Mouse (Mus musculus) MEL (cell line): ENCODE measurements around the gene Il17c. TPM values are rescaled to one million over a fixed set of nuclear protein-coding genes. Genes with fewer than 3 reads are reported as not detected.

Source experiments
- DNase-seq: peaks from one replicate; pipeline ENCODE4 v3.0.0; 2011; ENCODE audit warnings: low read depth, low spot score
- H3K27ac ChIP-seq: 2 replicates; pipeline ENCODE4 v1.5.1; 2012; ENCODE audit warnings: low read depth, mild to moderate bottlenecking, control low read depth, low read length, moderate library complexity; ENCODE audit not compliant: control insufficient read depth
- H3K27me3 ChIP-seq, 2 experiments: fragments of 150-350 bp in 1 of 2; sonication (generic) in 1 of 2; 2 replicates each; pipeline ENCODE4 v1.6.1; 2012; ENCODE audit warnings: low read length in 2 of 2, mild to moderate bottlenecking in 2 of 2, improper control_type of control experiment in 1 of 2, moderate library complexity in 1 of 2; ENCODE audit not compliant: insufficient read depth in 2 of 2, control insufficient read depth in 1 of 2
- H3K36me3 ChIP-seq, 2 experiments: 2 replicates each; pipeline ENCODE4 v1.6.1; 2012 to 2014; ENCODE audit warnings: low read length in 2 of 2, improper control_type of control experiment in 1 of 2, inconsistent platforms in 1 of 2, mild to moderate bottlenecking in 1 of 2; ENCODE audit not compliant: insufficient read depth in 2 of 2, control insufficient read depth in 1 of 2
- H3K4me1 ChIP-seq, 2 experiments: fragments of 150-350 bp in 1 of 2; sonication (generic) in 1 of 2; 2 replicates each; pipeline ENCODE4 v1.6.1; 2012; ENCODE audit warnings: low read length in 2 of 2, improper control_type of control experiment in 1 of 2, mild to moderate bottlenecking in 1 of 2; ENCODE audit not compliant: insufficient read depth in 2 of 2, control insufficient read depth in 1 of 2
- H3K4me3 ChIP-seq, 2 experiments: fragments of 150-350 bp in 1 of 2; sonication (generic) in 1 of 2; 2 replicates each; pipeline ENCODE4 v1.5.1; 2012; ENCODE audit warnings: low read depth in 2 of 2, low read length in 2 of 2, mild to moderate bottlenecking in 2 of 2, moderate library complexity in 2 of 2, control low read depth in 1 of 2, improper control_type of control experiment in 1 of 2; ENCODE audit not compliant: control insufficient read depth in 1 of 2, insufficient read depth in 1 of 2
- H3K79me2 ChIP-seq: 2 replicates; pipeline ENCODE4 v1.6.1; 2012; ENCODE audit warnings: mild to moderate bottlenecking, low read length, moderate library complexity; ENCODE audit not compliant: control insufficient read depth, poor library complexity, insufficient read depth
- H3K9ac ChIP-seq: 2 replicates; pipeline ENCODE4 v1.6.1; 2012; ENCODE audit warnings: low read depth, mild to moderate bottlenecking, control low read depth, low read length, moderate library complexity; ENCODE audit not compliant: control insufficient read depth, poor library complexity, severe bottlenecking
- H3K9me3 ChIP-seq: fragments of 150-350 bp; sonication (generic); replicated peaks from 2 replicates; pipeline ENCODE4 v1.6.1; 2012; ENCODE audit warnings: mild to moderate bottlenecking, low read length, improper control_type of control experiment, moderate library complexity; ENCODE audit not compliant: insufficient read depth
- BHLHE40 ChIP-seq: IDR thresholded peaks from 2 replicates; pipeline ENCODE4 v1.6.1; 2012; ENCODE audit warnings: low read depth, mild to moderate bottlenecking, inconsistent platforms, low read length, improper control_type of control experiment, borderline replicate concordance
- CHD1 ChIP-seq: IDR thresholded peaks from 2 replicates; pipeline ENCODE4 v1.6.1; 2012; ENCODE audit warnings: low read depth, mild to moderate bottlenecking, inconsistent platforms, low read length, improper control_type of control experiment
- CHD2 ChIP-seq: IDR thresholded peaks from 2 replicates; pipeline ENCODE4 v1.6.1; 2011; ENCODE audit warnings: low read length, improper control_type of control experiment
- CTCF ChIP-seq, 3 experiments: IDR thresholded peaks in 2 of 3; conservative IDR thresholded peaks in 1 of 3; 2 replicates each; pipeline ENCODE4 v1.5.1; 2011 to 2012; ENCODE audit warnings: low read length in 3 of 3, low read depth in 2 of 3, mild to moderate bottlenecking in 2 of 3, improper control_type of control experiment in 1 of 3, inconsistent platforms in 1 of 3, mixed read lengths in 1 of 3, moderate library complexity in 1 of 3; ENCODE audit not compliant: control insufficient read depth in 1 of 3, insufficient read depth in 1 of 3, poor library complexity in 1 of 3, severe bottlenecking in 1 of 3
- ELF1 ChIP-seq: IDR thresholded peaks from 2 replicates; pipeline ENCODE4 v1.6.1; 2014; ENCODE audit warnings: low read depth, mild to moderate bottlenecking, inconsistent platforms, low read length, improper control_type of control experiment, moderate library complexity
- EP300 ChIP-seq, 2 experiments: IDR thresholded peaks; 2 replicates each; pipeline ENCODE4 v1.6.1; 2011; ENCODE audit warnings: improper control_type of control experiment in 2 of 2, low read length in 2 of 2, low read depth in 1 of 2, mild to moderate bottlenecking in 1 of 2
- ETS1 ChIP-seq: IDR thresholded peaks from 2 replicates; pipeline ENCODE4 v1.6.1; 2012; ENCODE audit warnings: low read depth, mild to moderate bottlenecking, inconsistent platforms, low read length, improper control_type of control experiment, moderate library complexity
- GATA1 ChIP-seq: IDR thresholded peaks from 2 replicates; pipeline ENCODE4 v1.6.1; 2011; ENCODE audit warnings: low read depth, low read length, improper control_type of control experiment
- MAX ChIP-seq: IDR thresholded peaks from 2 replicates; pipeline ENCODE4 v1.6.1; 2011; ENCODE audit warnings: low read length, improper control_type of control experiment
- MAZ ChIP-seq: IDR thresholded peaks from 2 replicates; pipeline ENCODE4 v1.6.1; 2012; ENCODE audit warnings: low read depth, mild to moderate bottlenecking, inconsistent platforms, low read length, improper control_type of control experiment
- MEF2A ChIP-seq: IDR thresholded peaks from 2 replicates; pipeline ENCODE4 v1.6.1; 2014; ENCODE audit warnings: low read depth, mild to moderate bottlenecking, inconsistent platforms, low read length, improper control_type of control experiment; ENCODE audit not compliant: poor library complexity, insufficient replicate concordance, severe bottlenecking; ENCODE audit errors: extremely low read depth
- MYB ChIP-seq: IDR thresholded peaks from 2 replicates; pipeline ENCODE4 v1.6.1; 2011; ENCODE audit warnings: mild to moderate bottlenecking, low read depth, low read length, improper control_type of control experiment
- MYC ChIP-seq: IDR thresholded peaks from 2 replicates; pipeline ENCODE4 v1.6.1; 2011; ENCODE audit warnings: low read depth, mild to moderate bottlenecking, low read length, improper control_type of control experiment, moderate library complexity
- NELFE ChIP-seq: IDR thresholded peaks from 2 replicates; pipeline ENCODE4 v1.6.1; 2011; ENCODE audit warnings: low read depth, low read length, improper control_type of control experiment
- POLR2AphosphoS5 ChIP-seq: IDR thresholded peaks from 2 replicates; pipeline ENCODE4 v1.6.1; 2012; ENCODE audit warnings: low read depth, borderline replicate concordance, mild to moderate bottlenecking, inconsistent platforms, low read length, moderate library complexity, mixed read lengths
- RAD21 ChIP-seq: IDR thresholded peaks from 2 replicates; pipeline ENCODE4 v1.6.1; 2011; ENCODE audit warnings: mild to moderate bottlenecking, low read depth, low read length, improper control_type of control experiment
- RCOR1 ChIP-seq: IDR thresholded peaks from 2 replicates; pipeline ENCODE4 v1.6.1; 2012; ENCODE audit warnings: low read depth, mild to moderate bottlenecking, inconsistent platforms, low read length, improper control_type of control experiment
- SMC3 ChIP-seq: IDR thresholded peaks from 2 replicates; pipeline ENCODE4 v1.6.1; 2011; ENCODE audit warnings: low read depth, low read length, improper control_type of control experiment
- TAL1 ChIP-seq: IDR thresholded peaks from 2 replicates; pipeline ENCODE4 v1.6.1; 2012; ENCODE audit warnings: mild to moderate bottlenecking, inconsistent platforms, low read length, moderate library complexity, mixed read lengths
- TBP ChIP-seq: IDR thresholded peaks from 2 replicates; pipeline ENCODE4 v1.8.0; 2011; ENCODE audit warnings: low read depth, low read length, improper control_type of control experiment
- TCF12 ChIP-seq: IDR thresholded peaks from 2 replicates; pipeline ENCODE4 v1.6.1; 2014; ENCODE audit warnings: low read depth, mild to moderate bottlenecking, inconsistent platforms, low read length, improper control_type of control experiment, moderate library complexity
- UBTF ChIP-seq: IDR thresholded peaks from 2 replicates; pipeline ENCODE4 v1.6.1; 2012; ENCODE audit warnings: low read depth, mild to moderate bottlenecking, inconsistent platforms, low read length, improper control_type of control experiment, moderate library complexity, borderline replicate concordance; ENCODE audit not compliant: insufficient read depth
- USF1 ChIP-seq: IDR thresholded peaks from 2 replicates; pipeline ENCODE4 v1.6.1; 2014; ENCODE audit warnings: low read depth, mild to moderate bottlenecking, inconsistent platforms, low read length, improper control_type of control experiment, moderate library complexity
- USF2 ChIP-seq, 2 experiments: IDR thresholded peaks; 2 replicates each; pipeline ENCODE4 v1.6.1; 2011 to 2012; ENCODE audit warnings: improper control_type of control experiment in 2 of 2, low read length in 2 of 2, borderline replicate concordance in 1 of 2, inconsistent platforms in 1 of 2, low read depth in 1 of 2, mild to moderate bottlenecking in 1 of 2; ENCODE audit not compliant: insufficient read depth in 1 of 2
- ZC3H11A ChIP-seq: IDR thresholded peaks from 2 replicates; pipeline ENCODE4 v1.6.1; 2012; ENCODE audit warnings: low read depth, mild to moderate bottlenecking, inconsistent platforms, low read length, improper control_type of control experiment
- ZKSCAN1 ChIP-seq: IDR thresholded peaks from 2 replicates; pipeline ENCODE4 v1.6.1; 2012; ENCODE audit warnings: low read depth, mild to moderate bottlenecking, inconsistent platforms, low read length, improper control_type of control experiment, moderate library complexity
- ZNF384 ChIP-seq: IDR thresholded peaks from 2 replicates; pipeline ENCODE4 v1.6.1; 2012; ENCODE audit warnings: low read depth, mild to moderate bottlenecking, inconsistent platforms, low read length, improper control_type of control experiment
- polyA plus RNA-seq, 2 experiments: library from polyadenylated mRNA; stranded (reverse) in 1 of 2; unstranded in 1 of 2; fragments of >175 nt in 1 of 2; fragments of >200 nt in 1 of 2; gene quantifications; 2 replicates each; pipeline versions ENCODE4 v1.2.1 to v1.2.4; 2012; ENCODE audit warnings: low replicate concordance in 2 of 2, low read depth in 1 of 2; ENCODE audit not compliant: insufficient read length in 2 of 2, insufficient read depth in 1 of 2, missing spikeins in 1 of 2
- total RNA-seq: library from RNA; depleted of rRNA; stranded (reverse); fragments of 300-350 nt; gene quantifications from 2 replicates; pipeline ENCODE4 v1.2.3, GENCODE M21; 2012

Il17c gene
- total and polyA plus RNA-seq, 3 experiments, result 0.43 TPM; not detected in 2

- peaks cover 0 to 3% of the 10 kb centered on the region in 2 experiments; a peak in 1 of 4 replicates for H3K4me1 ChIP-seq
- H3K27me3 ChIP-seq, result no peaks in the 10 kb centered on the region
- no peaks in the 10 kb centered on the region for H3K79me2 ChIP-seq
- H3K9me3 ChIP-seq, result no peaks in the 10 kb centered on the region
- no peak for TF ChIP-seq MAZ
- TF ChIP-seq MYB, result no peak
- no peak for TF ChIP-seq CTCF (IDR thresholded peaks at IDR 0.05 in 2 of 3, conservative IDR thresholded peaks at IDR 0.05 in 1 of 3; ENCODE audit: control insufficient read depth in 1 of 3, insufficient read depth in 1 of 3, low read depth in 2 of 3, low read length in 3 of 3, poor library complexity in 1 of 3, severe bottlenecking in 1 of 3)
- TF ChIP-seq USF2 (IDR thresholded peaks at IDR 0.05; ENCODE audit: borderline replicate concordance in 1 of 2, insufficient read depth in 1 of 2, low read depth in 1 of 2, low read length in 2 of 2), result no peak
- no peak for TF ChIP-seq EP300 (IDR thresholded peaks at IDR 0.05; ENCODE audit: low read depth in 1 of 2, low read length in 2 of 2)
- TF ChIP-seq MAX, result no peak
- TF ChIP-seq ZKSCAN1, result no peak
- TF ChIP-seq MYC, result no peak
- TF ChIP-seq POLR2AphosphoS5, result no peak
- no peak for TF ChIP-seq ELF1
- no peak for TF ChIP-seq UBTF
- no peak for TF ChIP-seq ETS1
- TF ChIP-seq BHLHE40, result no peak
- no peak for TF ChIP-seq SMC3
- no peak for TF ChIP-seq TBP
- TF ChIP-seq RAD21, result no peak
- no peak for TF ChIP-seq GATA1
- TF ChIP-seq CHD1, result no peak
- no peak for TF ChIP-seq TAL1
- no peak for TF ChIP-seq MEF2A
- no peak overlapping the region for H3K9ac ChIP-seq
- H3K4me3 ChIP-seq, result no peak overlapping the region
- no peak for DNase-seq
- H3K36me3 ChIP-seq, result no peaks in the 10 kb centered on the region
- no peak overlapping the region for H3K27ac ChIP-seq
Observed at GRCm38 (mm10) chr8:122437708-122438331, 16.0 kb downstream of the Il17c start.

DNA sequence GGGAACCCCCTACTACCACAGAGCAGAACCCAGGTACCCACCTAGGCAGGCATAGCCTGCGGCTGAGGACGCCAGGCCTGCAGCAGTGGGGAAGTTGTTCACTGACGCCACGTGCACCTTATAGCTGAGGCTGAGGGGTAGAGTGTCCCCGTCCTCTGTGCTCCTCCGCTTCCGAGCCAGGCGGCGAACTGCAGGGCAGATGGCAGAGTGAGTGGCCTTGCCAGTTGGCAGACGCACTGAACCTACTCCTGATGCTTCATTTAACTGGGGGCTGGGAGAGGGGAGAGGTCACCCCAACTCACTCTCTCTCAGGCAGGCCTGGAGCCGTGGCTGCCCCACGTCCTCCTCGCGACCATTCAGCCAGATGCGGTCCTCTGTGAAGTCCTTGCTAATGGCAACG, 17.5 kb downstream of the Il17c start:
- Histone ChIP-seq H3K4me1 (peaks cover 0 to 3% of the 10 kb centered on the region in 2 experiments; a peak in 1 of 4 replicates), H3K9me3 (no peaks in the 10 kb centered on the region), H3K27ac (no peak overlapping the region), H3K4me3 (no peak overlapping the region), H3K36me3 (no peaks in the 10 kb centered on the region), H3K79me2 (0 out of 2 replicates have a peak, but pooled peaks cover 3% of the 10 kb centered on the region), H3K27me3 (no peaks in the 10 kb centered on the region), H3K9ac (no peak overlapping the region)
- TF ChIP-seq GATA1 (no peak), CHD2 (no peak), NELFE (no peak), TCF12 (no peak), RAD21 (no peak), ZNF384 (no peak), USF1 (no peak), MYB (no peak), ZC3H11A (no peak), CHD1 (no peak), ETS1 (no peak), TAL1 (no peak), ZKSCAN1 (no peak), UBTF (no peak), USF2 (IDR thresholded peaks at IDR 0.05; ENCODE audit: borderline replicate concordance in 1 of 2, insufficient read depth in 1 of 2, low read depth in 1 of 2, low read length in 2 of 2) (no peak), RCOR1 (no peak), MAZ (no peak), POLR2AphosphoS5 (no peak)
- no peak for DNase-seq
